Mouse (Mus musculus): ENCODE measurements around the gene Thap3. TPM values are rescaled to one million over a fixed set of nuclear protein-coding genes. Genes with fewer than 3 reads are reported as not detected.

The Thap3 gene
- polyA plus RNA-seq, 1 experiment from 2014 or later = 25.2 TPM

Other genes starting within 250 kb of the Thap3 start
- gene Camta1, start 127.1 kb downstream of the Thap3 start, polyA plus RNA-seq (2016; fragmentation: Nextera tagmentation; extraction: Ambion mirVana) = 159 and 165 TPM in 2 replicates
- 61.1 and 63.8 TPM in 2 replicates for gene Dnajc11, start 55.3 kb downstream of the Thap3 start, polyA plus RNA-seq (2016; fragmentation: Nextera tagmentation; extraction: Ambion mirVana)
- 26.7 and 27.0 TPM in 2 replicates for gene Phf13, start 7.3 kb upstream of the Thap3 start, polyA plus RNA-seq (2016; fragmentation: Nextera tagmentation; extraction: Ambion mirVana)
- gene Klhl21, start 19.8 kb upstream of the Thap3 start, polyA plus RNA-seq (2016; fragmentation: Nextera tagmentation; extraction: Ambion mirVana) = 41.0 and 41.4 TPM in 2 replicates
- 13.9 and 15.1 TPM in 2 replicates for gene Zbtb48, start 38.7 kb upstream of the Thap3 start, polyA plus RNA-seq (2016; fragmentation: Nextera tagmentation; extraction: Ambion mirVana)
- gene Tas1r1, start 49.6 kb upstream of the Thap3 start, polyA plus RNA-seq (2016; fragmentation: Nextera tagmentation; extraction: Ambion mirVana) = 0.06 and 0.13 TPM in 2 replicates
- 23.1 and 25.8 TPM in 2 replicates for gene Nol9, start 50.3 kb upstream of the Thap3 start, polyA plus RNA-seq (2016; fragmentation: Nextera tagmentation; extraction: Ambion mirVana)
- 13.6 and 14.1 TPM in 2 replicates for gene Plekhg5, start 83.5 kb upstream of the Thap3 start, polyA plus RNA-seq (2016; fragmentation: Nextera tagmentation; extraction: Ambion mirVana)
- 0.86 and 1.1 TPM in 2 replicates for gene Tnfrsf25, start 126.9 kb upstream of the Thap3 start, polyA plus RNA-seq (2016; fragmentation: Nextera tagmentation; extraction: Ambion mirVana)
- 1.3 and 1.6 TPM in 2 replicates for gene Espn, start 163.4 kb upstream of the Thap3 start, polyA plus RNA-seq (2016; fragmentation: Nextera tagmentation; extraction: Ambion mirVana)
- gene Hes2, start 169.9 kb upstream of the Thap3 start, polyA plus RNA-seq (2016; fragmentation: Nextera tagmentation; extraction: Ambion mirVana) = not detected in 2 replicates
- 63.4 and 64.6 TPM in 2 replicates for gene Acot7, start 189.1 kb upstream of the Thap3 start, polyA plus RNA-seq (2016; fragmentation: Nextera tagmentation; extraction: Ambion mirVana)